Mouse (Mus musculus): ENCODE measurements around the gene Plcd1. TPM values are rescaled to one million over a fixed set of nuclear protein-coding genes. Genes with fewer than 3 reads are reported as not detected.

Gene Plcd1
- total RNA-seq (2022) = 10 to 100 TPM; 15.3 to 20.1 (median 17.5) TPM

DNA sequence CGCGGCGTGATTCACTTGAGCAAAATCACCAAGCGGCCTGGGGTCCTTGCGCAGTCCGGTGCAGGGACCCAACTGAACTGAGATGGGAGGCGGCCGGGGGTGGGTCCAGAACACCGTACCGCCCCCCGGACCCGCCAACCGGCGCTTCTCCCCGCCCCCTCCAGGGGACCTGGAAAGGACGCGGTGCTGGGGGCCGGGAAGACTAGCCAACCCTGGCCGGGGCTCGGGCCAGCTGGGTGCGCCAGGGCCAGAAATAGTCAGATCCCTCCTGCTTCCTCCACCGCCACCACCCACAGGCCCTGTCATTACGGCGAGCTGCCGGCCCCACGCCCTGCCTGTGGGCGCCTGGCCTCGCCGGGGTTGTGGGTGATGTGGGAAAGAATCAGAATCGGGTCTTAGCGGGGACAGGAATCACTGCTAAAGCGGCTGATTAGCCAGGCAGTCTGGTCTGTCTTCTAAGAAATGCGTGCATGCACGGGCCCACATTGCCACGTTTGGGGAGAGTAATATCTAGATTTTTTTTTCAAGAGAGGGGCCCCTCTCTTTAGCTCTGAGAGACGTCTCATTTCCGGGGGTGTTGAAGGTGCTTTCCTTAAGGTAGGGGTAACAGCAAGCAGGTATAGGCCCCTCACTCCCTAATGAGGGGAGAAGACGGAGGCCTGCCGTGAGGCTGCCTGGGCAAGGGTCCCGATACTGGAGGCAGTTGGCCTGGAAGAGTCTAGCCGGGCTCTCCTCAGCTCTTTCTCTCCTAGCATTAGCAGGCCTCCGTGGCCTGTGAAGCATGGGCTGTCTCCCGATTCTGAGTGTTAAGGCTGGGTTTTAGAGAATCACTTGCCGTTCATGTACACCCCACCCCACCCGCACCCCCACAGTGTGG is at the start of gene Plcd1:
Gene Plcd1 (minus strand): TSS at position 84 of the 877 bp plus-strand sequence.
- peak; percentile 91 for DNase-seq (ENCODE audit: low spot score)

GRCm38 (mm10) chr9:119142066-119142465 is 48.8 kb upstream of the Plcd1 start:
- no peak for DNase-seq (ENCODE audit: low spot score)

GRCm38 (mm10) chr9:119138836-119139235 is 45.5 kb upstream of the Plcd1 start:
- no peak for DNase-seq (ENCODE audit: low spot score)

GRCm38 (mm10) chr9:119130692-119131091 is 37.4 kb upstream of the Plcd1 start:
- DNase-seq (ENCODE audit: low spot score) = no peak

DNA sequence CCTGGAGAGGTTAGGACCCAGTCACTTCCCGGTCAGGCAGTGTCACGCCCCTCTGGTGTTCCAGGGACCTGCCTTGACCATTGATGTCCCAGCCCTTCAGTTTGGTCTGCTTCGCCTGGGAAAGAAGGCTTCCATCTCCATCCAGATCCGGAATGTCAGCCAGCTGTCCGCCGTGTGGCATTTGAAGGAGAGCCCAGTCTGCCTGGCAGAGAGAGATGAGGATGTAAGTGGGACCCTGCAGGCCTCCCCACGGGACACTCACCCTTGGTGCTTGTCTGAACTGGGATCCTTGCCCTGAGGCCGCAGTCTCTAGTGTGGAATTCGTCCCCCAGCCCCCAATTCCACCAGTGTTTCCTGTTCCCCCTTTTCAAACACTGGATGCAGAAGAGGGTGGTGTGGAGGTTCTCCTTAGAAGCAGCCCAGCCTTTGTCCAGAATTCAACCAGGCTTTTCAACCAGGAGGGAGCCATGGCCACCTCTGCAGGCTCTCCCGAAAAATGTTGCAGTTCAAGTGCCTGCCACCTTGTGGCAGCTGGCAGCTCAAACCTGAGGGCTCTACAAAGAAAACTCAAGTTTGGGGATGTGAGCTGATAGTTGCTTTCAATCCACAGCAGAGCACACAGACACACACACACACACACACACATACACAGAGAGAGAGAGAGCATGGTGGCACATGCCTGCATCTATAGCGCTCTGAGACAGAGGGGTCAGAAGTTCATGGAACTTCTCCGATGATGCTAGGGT is 35.3 kb upstream of the Plcd1 start:
- DNase-seq (ENCODE audit: low spot score) = no peak

DNA sequence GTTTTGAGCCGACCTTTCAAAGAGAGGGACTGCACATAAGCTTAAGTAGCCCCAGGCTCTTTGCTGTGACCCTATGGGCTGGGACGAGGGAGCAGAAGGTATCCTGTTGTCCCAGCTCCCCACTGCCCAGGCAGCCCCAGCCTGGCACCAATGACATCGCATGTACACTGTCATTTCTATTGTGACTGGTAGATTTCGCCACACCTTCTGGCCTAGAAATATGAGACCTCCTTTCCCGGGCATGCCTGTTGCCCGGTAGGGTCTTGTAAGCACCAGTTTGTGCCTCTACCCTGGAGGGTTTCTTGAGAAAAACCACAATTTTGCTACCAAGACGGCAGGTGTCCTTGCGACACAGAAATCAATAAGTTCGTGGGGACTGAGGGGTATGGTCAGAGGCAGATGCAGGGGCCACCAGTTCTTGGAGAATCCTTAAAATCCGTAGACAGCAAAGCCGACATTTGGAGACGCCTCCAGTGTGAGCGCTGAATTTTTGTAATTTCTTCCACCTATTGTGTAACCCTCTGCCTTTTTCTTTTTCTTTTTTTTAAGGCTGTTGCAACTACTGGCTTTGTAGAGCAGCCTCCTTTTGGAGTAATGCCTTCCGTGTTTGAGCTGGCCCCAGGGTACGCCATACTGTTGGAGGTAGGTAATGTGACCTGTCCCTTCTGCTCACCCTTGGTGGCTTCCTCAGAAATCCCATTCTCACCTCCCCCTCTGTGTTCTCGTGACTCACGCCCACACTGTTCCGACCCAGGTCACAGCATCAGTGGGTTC is 29.5 kb upstream of the Plcd1 start:
- DNase-seq (ENCODE audit: low spot score) = no peak

GRCm38 (mm10) chr9:119120168-119120560 is 26.9 kb upstream of the Plcd1 start:
- no peak for DNase-seq (ENCODE audit: low spot score)

GRCm38 (mm10) chr9:119119409-119120167 is 26.3 kb upstream of the Plcd1 start:
- no peak for DNase-seq (ENCODE audit: low spot score)

DNA sequence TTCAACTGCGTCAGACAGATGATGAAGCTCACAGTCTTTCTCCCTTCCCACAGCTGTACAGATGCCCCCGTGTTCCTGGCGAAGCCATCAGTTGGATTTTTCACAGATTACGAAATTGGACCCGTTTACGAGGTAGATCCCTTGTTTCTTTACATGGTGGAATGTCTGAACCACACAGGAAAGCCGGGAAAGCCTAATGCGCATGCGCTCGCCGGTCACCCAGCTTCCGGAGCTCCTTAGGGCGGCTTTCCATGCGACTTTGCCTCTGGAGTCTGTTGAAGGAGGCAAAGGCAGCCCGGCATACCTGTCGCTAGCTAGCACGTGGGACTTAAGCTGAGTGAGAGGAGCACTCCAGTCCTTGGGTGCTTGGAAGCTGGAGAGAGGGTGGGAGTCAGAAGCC is 21.6 kb upstream of the Plcd1 start:
- no peak for DNase-seq (ENCODE audit: low spot score)

- DNase-seq (ENCODE audit: low spot score) = no peak
Measured at GRCm38 (mm10) chr9:119110640-119111039, 17.3 kb upstream of the Plcd1 start.

- no peak for DNase-seq (ENCODE audit: low spot score)
Measured at GRCm38 (mm10) chr9:119109685-119110353, 16.5 kb upstream of the Plcd1 start.

- DNase-seq (ENCODE audit: low spot score) = no peak
Measured at GRCm38 (mm10) chr9:119107566-119107965, 14.3 kb upstream of the Plcd1 start.

DNA sequence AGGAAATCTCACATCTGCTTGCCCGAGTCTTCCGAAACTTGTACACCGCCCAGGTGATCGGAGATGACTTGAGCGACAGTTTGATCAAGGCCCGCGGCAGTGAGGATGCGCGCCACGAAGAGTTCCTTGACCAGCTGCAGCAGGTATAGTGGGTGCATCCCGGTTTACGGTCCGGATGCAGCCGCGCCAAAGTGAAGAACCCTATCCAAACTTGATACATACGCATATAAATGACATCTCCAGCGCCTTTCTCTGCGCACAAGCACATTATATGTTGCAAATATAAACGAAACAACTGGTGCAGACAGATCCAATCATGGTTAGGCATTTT is 9.4 kb upstream of the Plcd1 start:
- DNase-seq (ENCODE audit: low spot score) = no peak

GRCm38 (mm10) chr9:119101992-119102782 is 8.9 kb upstream of the Plcd1 start, which contains the start of gene Dlec1:
Gene Dlec1 (plus strand): TSS chr9:119102478.
- DNase-seq (ENCODE audit: low spot score) = peak; percentile 81

DNA sequence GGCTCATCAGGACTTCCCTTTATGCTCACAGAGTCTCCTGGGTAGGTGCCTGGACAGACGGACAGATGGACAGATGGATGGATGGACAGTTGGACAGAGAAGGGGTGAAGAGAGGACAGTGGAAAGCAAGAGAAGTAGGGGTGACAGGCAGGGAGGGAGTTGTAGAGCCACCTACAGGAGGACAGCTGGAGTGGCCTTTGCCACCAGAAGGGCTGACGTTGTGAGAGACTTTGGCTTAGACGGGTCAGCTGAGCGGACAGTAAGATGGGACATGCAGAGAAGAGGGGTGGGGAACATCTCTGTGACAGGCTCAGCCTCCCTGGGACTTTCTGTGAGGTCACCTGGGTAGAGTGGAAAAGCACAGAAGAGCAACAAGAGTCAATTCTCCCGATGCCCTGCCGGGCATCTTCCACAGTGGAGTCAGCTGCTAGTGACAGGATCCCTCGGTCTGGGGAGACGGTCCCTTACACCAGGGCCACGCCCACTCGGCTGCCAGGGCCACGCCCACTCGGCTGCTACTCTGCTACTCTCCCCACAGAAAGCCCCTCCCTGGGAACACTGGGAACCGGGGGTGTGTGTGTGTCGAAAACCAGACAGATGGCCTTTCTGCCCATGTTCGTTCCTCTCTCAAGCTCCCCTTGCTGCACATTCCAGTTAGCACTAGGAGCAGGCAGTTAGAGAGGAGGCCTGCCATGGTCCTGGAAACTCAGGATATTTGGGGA is 7.0 kb upstream of the Plcd1 start:
- no peak for DNase-seq (ENCODE audit: low spot score)

DNA sequence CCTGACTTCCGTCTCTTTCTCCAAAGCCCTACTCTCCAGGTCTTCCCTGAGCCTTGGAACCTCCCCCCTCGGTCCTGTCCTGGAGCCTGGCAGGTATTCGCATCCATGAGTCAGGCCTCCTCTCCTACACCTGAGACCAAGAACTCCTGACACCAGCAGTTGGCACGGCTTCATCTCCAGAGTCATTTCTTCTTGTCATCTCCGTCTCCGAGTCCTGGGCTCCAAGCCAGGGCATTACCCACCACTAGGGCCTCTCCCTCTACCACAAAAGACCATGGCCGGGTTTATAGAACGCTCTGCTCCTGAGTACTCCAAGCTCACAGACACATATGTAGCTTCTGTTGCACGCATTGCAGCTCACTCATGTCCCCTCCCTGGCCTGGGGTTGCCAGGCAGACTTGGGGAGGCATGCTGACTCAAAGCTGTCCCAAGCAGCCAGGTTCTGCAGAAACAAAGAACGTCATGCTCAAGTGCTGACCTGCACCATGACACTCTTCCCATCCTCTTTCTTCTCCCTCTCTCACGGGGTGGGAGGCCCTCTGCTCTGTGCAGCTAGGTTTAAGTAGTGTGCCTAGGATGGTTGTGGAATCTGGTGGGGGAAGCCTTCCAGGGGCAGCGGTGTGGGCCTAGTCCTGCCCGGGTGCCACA is 1.3 kb upstream of the Plcd1 start:
- DNase-seq (ENCODE audit: low spot score) = no peak

DNA sequence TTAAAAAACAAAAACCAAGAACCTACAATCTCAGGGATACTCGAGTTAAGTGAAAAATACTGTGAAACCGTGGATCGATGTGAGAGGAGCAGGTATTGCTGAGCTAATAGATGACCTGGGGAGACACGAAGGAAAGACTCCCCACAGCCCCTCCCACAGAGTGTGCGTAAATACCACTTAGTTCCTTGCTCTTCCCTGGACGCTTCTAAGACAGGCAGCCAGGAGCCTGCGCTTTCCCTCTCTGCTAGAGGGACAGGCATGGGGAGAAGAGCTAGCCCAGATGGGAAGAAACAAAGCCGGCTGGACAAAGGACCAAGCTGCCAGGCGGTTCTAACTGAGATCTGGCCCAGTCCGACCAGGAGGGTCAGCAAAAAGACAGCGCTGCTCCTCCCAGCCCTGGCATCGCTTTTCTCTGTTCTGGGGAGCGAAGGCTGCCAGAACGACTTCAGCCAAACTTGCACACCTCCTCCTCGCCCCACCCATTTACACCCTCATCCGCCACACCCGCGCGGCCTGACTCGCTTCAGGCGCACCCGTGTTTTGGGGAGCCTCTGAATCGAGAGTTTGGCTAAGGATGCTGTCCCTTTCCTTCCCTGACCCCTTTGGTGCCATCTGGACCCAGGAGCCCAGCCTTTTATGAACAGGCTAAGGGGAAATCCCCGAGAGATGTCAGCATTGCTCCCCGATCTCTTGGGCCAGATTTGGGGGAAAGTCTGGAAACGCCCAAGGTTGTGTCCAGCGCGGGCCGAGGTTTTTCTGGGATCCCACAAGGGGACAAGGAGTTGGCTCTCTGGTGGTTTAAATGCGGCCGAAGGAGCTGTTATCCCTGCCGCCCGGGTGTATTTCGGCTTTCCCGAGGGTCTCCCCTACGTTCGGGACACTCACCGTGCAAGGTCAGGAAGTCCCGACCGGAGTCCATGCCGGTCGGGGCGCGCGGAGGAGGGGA is 556 bp downstream of the Plcd1 start:
- peak; percentile 50 for DNase-seq (ENCODE audit: low spot score)

Data from heart, adult 8-10 months (tissue).